Mouse (Mus musculus) kidney, adult 2 months (tissue): ENCODE measurements at regions not wholly inside any gene's neighbourhood (a gene's known extent, or its start where the extent isn't known, plus 50 kb on each side); places are given as distances from the start of the nearest gene placed in this dataset.

Experiments
- CTCF ChIP-seq: fragments of 200-500 bp; conservative IDR thresholded peaks from 2 replicates; pipeline ENCODE4 v1.5.1; 2011; ENCODE audit warnings: low read depth, mild to moderate bottlenecking, control low read depth, low read length, moderate library complexity, mixed read lengths; ENCODE audit not compliant: insufficient read depth, insufficient read length
- POLR2A ChIP-seq: fragments of 200-500 bp; IDR thresholded peaks from one replicate; pipeline ENCODE4 v1.6.1; 2011; ENCODE audit warnings: low read depth, low read length, control low read depth

- TF ChIP-seq POLR2A: no peak
- TF ChIP-seq CTCF: no peak
These were observed 1555.7 kb downstream of the Efna5 start for GRCm38 (mm10) chr17:61325401-61325800.
